Mouse (Mus musculus): ENCODE measurements around the gene Hoxb4.

Hoxb4 gene

DNA sequence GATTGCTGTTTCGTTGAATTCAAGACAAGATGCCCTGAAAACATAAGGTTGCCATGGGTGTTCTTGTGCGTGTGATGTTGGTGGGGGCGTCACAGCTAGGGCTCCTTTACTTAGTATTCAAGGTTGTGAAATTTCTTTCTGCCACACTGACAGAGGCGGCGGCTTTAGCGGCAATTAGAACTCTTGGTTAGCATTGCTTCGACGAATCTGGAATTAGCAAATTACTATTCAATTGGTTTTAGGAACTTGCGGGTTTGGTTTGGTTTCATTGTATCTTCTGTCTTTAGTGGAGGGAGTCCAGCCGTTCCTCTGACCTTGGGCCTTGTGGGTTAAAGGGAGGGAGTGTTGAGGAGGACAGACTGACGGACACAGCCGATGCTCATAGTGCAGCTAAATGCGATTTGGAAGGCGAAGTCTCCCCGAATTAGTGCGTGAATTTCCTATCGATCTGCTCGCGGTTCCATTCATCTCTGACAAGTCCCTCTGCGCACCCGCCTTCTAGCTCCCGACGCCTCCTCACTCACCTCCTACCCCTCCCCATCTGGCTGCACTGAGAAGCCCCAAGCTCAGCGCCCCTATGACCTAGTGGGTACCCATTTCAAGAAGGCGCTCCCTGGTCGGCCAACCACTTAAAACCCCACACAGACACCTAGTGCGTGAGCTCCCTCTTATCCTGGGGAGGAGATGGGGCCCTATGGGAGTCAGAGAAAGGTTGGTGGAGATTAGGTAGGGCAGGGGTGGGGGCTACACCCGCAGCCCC lies at the start of gene Hoxb4:
Gene Hoxb4 (plus strand): TSS at position 660 of the 760 bp plus-strand sequence.
- no peak for DNase-seq

DNA sequence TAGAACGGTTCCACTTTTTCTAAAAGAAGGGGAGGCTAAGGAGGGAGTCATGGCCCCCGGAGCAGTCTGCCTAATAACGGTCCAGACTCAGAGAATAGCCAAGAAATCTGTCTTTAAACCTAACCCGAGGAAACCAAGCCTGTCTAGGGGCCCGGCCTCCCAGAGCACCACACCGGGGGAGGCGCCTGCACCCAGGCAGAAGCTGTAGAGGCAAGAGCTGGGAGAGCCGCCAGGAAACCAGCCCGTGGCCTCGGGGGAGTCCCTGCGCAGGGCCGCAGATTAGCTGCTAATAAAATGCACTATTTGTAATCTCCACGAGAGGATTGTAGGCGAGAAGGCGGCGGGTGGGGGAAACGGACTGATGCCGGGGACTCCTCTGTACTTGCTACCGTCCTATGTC lies 48.2 kb upstream of the Hoxb4 start:
- no peak for DNase-seq

DNA sequence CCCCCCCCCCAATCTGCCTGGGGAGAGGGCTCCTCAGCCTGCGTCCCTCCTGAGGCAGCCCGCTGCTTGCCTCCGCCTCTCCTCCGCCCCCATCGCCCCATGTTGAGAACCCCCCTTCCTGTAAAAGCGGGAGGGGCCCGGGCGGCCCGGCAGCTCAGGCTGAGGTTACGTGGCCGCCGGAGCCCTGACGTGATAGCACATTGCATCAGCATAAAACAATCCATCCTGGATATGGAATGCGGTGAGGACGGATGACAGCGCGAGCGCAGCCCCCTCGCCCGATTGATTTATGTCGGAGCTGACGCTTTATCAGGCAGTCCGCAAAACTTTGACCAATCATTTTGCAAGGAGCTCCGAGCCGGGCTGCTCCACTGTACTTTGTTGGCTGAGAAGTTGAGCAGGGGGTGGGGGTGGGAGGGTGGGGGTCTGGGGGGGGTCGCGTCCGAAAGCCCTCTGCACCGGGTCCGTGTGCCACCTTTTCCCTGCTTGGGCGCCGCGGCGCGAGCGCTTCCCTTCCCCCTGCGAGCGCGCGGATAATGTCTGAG lies 47.0 kb upstream of the Hoxb4 start, which contains the start of gene Hoxb9:
Gene Hoxb9 (plus strand): TSS at position 462 of the 545 bp plus-strand sequence.
- no peak for DNase-seq

DNA sequence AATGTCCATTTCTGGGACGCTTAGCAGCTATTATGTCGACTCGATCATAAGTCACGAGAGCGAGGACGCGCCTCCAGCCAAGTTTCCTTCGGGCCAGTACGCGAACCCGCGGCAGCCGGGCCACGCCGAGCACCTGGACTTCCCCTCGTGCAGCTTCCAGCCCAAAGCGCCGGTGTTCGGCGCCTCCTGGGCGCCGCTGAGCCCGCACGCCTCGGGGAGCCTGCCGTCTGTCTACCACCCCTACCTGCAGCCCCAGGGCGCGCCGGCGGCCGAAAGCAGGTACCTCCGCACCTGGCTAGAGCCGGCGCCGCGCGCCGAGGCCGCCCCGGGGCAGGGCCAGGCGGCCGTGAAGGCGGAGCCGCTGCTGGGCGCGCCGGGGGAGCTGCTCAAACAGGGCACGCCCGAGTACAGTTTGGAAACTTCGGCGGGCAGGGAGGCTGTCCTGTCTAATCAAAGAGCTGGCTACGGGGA lies 46.5 kb upstream of the Hoxb4 start:
- DNase-seq, result no peak

DNA sequence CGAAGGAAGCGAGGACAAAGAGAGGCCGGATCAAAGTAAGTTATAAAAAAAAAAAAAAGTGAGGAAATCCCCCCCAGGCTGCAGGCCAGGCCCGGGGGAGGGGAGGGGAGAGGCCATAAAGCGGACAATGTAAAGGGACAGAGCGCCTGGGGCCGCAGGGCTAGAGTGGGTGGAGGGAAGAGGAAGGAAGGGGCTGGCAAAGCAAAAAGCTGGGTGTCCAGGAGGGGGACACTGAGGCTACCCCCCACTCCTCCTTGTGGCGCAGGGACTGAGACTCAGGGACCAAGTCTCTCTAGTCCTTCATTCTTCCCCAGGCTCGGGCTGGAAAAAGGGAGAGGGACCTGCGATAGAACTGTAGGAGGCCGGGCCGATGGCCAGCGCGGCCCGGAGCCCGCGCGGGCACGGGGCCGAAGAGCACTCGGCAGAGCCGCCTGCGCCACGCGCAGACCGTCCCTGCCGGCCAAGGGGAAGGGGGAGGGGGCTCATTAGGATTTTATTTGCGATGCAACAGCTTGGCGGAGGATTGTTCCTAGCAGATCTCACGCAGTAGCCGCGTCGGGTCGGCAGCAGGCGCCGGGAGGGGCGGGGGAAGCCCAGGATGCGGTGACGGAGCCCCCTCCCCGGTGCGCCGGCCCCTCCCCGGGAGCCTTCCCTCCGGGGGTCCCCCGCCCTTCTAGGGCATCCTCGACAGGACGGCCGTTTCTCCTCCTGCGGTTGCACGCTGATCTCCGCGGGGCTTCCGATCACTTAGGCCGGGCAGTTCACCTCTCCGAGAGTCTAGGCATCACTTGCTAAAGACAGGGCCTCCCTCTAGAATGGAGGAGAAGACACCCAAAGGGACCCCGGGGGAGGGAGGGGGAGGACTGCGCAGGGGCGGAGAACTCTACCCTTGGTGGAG lies 45.8 kb upstream of the Hoxb4 start:
- DNase-seq, result no peak

DNA sequence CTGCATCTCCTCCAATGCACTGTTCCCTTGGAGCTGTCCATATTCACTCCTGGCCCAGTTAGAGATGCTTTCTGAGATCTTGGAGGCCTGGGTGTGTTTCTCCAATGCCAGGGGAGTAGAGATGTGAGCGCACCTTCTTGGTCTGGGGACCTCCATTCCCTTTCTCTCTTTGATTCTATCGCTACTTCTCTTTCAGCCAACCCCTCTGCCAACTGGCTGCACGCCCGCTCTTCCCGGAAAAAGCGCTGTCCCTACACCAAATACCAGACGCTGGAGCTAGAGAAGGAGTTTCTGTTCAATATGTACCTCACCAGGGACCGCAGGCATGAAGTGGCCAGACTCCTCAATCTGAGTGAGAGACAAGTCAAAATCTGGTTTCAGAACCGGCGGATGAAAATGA lies 43.6 kb upstream of the Hoxb4 start:
- DNase-seq, result no peak

DNA sequence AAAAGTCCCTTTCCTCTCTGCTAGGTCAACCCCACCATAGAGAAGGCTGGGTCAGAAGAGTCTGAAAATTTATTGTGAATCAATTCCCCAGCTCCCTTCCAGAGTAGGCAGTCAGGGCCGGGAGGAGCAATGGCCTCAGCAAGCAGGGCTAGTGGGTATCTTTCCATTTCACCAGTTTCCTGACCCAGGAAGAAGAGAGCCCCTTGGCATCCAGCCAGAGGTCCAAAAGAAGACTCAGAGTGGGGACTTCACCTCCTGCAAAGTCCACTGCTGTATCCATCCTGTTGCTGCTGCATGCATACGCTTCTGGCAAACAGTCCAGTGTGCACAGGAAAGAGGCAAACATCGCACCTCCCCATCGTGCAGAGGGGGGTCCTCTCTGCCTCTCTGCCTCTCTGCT lies 42.2 kb upstream of the Hoxb4 start:
- DNase-seq, result no peak

DNA sequence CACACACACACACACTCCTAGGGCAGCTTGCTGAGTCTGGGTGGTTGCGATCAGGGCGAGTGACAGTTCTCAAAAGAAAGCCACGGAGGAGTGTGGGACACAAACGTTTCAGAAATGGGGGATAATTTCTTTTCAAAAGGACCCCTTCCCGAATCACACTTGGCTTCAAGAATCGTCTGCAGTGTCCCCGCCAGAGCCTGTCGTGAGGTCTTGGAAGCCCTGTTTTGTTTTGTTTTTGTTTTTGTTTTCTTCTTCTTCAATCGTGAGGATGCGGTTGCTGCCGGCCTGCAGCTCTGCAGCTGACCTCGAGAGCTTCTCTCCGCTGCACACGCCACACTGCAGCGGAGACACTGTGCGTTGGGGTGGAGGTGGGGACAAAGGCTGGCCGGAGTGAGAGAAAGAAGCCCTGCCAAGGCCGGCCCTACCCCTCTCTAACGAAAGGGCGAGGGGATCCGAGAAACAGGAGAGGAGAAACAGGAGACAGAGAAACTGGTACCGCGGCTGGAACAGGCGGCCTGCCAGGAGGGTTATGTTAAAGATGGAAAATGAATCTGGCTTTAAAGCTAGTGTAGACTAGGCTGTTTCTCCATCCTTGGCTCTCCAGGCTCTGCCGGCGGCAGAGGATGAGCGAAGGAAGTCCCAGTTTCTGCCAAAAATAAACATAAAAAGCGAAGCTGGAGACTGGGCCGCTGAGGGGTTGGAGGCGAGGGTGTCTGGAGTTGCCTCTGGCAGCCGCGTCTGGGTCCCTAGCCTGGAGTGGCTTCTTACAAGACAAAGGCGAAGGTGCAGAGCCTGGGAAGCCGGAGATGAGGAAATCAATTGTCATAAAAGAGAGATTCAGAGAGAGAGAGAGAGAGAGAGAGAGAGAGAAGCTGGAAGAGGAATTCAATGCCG lies 40.7 kb upstream of the Hoxb4 start:
- DNase-seq, result no peak

DNA sequence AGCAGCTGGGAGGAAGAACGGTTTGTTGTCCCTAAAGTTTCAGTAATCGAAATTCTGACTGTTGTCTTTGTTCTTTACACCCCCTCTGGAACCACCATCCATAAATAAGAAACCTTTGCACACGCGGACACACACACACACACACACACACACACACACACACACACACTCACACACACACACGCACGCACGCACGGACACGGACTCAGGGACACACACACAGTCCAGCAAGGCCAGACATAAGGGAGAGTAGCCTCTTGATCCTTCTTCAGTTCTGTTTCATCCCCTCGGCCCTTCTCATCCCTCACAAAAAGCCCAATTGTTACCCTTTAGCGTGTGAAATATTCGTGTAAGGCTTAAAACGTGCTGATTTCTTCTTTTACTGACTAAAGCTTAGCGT lies 39.7 kb upstream of the Hoxb4 start:
- no peak for DNase-seq

DNA sequence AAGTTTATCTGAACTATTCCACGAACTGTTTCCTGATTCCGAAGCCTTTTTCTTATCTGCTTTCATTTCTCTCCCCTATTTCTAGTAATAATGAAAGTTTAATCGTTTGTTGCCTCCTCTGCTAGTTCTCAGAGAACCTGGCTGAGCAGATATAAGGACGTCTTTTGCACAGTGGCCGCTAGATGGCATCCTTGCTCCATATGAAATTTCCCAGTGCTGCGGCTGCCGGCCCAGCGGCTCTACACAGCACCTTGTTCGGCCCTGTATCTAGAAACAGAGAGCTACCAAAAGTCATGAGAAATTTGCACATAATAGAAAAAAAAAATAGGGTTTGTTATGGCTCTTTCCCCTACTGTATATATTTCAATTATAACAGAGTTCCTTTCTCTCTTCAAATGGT lies 39.3 kb upstream of the Hoxb4 start:
- DNase-seq, result peak; percentile 83

DNA sequence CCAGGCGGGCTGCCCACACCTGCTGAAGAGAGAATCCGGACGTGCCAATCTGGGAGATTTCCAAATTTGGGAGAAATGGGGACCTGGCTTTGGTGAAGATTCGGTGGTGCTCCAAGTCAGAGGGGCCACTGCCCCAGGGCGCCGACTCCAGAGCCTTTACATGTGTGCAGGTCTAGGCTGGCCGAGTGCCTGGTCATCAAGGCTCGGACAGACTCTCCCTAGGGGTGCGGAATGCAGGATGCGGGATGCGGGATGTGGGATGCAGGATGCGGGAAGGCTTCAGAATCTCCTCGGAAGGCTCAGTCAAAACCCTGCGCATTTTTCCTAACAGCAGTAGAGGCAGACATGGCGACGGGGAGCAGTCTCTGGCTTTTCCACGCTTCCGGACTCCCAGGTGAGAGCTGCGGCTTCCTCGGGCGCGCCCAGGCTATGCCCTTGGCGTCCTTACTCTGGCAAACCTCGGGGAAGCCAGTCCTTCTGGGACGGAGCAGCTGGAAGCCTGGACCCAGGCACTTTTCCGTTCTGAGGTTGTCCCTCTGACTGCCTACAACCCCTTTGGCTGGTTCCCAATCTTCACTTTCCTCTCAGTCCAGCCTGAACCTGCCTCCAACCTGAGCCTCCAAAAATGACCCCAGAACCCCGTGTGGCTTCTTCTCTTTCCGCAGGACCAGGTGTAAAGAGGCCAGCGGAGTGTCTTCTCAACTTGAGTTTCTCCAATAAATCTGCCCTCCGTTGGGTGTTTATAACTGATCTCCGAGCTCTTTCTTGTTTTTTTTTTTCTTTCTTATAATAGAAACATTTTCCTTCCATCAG lies 38.4 kb upstream of the Hoxb4 start:
- DNase-seq, result no peak

DNA sequence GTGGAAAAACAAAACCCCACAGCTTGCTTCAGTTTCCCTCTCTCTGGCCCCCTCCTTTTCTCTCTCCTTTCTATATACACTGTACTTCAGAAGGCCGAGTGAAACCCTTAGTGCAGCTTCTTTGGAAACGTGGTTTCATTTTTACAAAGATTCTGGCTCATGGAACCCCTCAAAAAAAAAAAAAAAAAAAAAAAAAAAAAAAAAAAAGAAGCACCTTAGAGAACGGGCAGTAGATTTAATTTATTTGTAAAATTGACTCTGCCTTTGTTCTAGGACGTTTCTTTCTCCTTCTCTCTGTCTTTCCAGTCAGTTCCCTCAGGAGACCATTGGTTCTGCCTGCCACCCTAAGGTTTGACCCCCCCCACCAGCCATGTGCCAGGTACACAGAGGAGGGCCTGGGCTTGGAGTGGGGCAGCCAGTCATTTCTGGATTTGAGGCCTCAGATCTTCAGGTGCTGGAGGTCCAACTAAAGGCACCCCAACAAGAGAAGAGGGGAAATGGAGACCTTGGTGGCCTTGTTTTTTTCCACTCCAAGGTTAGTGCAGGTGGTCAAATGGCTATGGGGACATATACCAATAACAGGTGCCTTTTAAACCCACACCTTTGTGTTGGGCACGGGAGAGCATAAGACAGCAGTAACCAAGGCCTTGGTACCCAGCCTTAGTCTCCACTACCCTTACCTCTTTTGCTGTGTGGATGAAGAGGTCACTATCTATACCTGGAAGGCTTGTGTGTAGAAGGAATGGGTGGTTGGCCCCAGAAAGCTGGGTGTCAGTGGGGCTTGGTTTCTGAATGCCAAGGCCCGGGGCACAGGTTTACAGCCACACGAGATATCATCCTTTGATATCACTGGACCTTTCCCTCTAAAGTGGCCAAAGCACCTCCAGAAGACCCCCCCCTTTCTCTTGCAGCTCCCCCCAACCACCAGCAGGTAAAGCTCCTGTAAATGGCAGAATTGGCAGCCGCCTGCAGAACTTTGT lies 37.4 kb upstream of the Hoxb4 start:
- DNase-seq, result no peak

DNA sequence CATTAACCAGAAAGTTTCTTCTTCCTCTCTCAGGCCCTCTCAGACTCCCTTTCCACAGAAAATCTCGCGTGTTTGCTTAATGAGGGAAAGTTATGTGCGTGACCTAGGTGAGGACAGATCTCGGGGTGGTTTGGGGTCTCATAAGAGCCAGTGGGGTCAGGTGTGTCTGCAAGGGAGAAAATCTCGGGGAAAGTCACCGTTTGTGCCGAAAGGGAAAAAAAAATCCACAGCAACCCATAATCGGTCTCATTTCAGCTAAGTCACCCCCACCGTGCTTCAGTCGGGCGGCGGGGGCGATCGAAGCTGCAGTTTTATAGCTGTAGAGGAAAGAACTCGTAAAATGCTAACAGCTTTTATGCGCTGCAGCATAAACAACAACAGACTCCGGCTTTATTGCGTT lies 36.7 kb upstream of the Hoxb4 start:
- DNase-seq, result no peak

DNA sequence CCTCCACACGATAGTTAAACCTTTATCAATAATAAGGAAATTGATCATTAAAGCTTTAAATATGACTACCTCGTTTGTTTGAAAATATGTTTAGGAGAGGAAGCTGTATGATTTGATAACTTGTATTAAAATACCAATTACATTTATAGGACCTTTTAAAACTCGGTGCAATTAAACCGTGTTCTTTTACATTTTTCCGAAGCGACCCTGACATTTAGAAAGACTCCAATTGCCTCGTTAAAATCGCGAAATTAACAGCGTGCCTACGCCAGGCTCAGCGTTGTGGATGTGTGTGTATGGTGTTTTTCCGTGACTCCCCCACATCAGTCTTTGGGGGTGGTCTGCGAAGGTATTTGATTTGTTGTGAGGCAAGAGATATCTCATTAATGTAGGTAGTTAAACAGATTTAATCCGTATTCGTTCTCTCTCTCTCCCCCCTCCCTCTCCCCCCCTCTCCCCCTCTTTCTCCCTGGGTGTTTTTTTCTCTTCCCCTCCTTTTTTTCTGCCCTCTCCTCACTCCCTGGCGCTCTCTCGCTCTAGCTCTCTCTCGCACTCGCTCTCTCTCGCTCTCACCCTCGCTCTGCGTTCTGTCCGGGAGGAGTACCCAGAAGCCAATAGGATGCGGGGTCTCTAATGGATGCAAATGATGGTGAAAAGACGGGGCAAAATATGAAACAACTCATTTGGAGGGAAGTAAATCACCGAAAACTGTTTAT lies 36.1 kb upstream of the Hoxb4 start, which contains the start of gene Hoxb8:
Gene Hoxb8 (plus strand): TSS at position 51 of the 716 bp plus-strand sequence.
- DNase-seq, result no peak

DNA sequence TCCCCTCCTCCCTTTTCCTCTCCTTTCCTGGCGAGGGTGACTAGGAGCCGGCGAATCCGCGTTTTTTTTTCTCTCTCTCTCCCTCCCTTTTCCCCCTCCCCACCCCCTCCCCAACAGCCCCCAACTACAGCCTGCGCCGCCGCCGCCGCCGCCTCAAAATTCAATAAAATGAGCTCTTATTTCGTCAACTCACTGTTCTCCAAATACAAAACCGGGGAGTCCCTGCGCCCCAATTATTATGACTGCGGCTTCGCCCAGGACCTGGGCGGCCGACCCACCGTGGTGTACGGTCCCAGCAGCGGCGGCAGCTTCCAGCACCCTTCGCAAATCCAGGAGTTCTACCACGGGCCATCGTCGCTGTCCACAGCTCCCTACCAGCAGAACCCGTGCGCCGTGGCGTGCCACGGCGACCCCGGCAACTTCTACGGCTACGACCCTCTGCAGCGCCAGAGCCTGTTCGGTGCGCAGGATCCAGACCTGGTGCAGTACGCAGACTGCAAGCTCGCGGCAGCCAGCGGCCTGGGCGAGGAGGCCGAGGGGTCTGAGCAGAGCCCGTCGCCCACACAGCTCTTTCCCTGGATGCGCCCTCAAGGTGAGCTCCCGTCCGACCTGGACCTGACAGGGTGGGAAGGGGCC lies 35.2 kb upstream of the Hoxb4 start:
- no peak for DNase-seq

DNA sequence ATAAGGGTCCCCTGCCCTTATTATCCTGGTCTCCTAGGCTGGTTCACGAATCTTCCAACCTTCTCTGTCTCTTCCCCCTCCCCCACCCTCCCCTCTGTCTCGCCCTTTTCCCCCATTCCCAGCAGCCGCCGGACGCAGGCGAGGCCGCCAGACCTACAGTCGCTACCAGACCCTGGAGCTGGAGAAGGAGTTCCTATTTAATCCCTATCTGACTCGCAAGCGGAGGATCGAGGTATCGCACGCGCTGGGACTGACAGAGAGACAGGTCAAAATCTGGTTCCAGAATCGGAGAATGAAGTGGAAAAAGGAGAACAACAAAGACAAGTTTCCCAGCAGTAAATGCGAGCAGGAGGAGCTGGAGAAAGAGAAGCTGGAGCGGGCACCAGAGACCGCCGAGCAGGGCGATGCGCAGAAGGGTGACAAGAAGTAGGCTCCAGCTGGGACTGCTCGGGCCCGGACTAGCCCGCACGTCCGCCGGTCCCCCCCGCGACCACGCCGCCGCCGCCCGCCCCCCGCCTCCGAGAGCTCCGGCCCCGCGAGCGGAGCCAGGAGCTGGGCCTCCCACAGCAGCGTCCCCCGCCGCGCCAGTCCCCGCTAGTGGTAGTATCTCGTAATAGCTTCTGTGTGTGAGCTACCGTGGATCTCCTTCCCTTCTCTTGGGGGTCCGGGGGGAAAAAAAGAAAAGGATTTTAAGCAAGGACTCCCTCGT lies 33.9 kb upstream of the Hoxb4 start:
- no peak for DNase-seq

DNA sequence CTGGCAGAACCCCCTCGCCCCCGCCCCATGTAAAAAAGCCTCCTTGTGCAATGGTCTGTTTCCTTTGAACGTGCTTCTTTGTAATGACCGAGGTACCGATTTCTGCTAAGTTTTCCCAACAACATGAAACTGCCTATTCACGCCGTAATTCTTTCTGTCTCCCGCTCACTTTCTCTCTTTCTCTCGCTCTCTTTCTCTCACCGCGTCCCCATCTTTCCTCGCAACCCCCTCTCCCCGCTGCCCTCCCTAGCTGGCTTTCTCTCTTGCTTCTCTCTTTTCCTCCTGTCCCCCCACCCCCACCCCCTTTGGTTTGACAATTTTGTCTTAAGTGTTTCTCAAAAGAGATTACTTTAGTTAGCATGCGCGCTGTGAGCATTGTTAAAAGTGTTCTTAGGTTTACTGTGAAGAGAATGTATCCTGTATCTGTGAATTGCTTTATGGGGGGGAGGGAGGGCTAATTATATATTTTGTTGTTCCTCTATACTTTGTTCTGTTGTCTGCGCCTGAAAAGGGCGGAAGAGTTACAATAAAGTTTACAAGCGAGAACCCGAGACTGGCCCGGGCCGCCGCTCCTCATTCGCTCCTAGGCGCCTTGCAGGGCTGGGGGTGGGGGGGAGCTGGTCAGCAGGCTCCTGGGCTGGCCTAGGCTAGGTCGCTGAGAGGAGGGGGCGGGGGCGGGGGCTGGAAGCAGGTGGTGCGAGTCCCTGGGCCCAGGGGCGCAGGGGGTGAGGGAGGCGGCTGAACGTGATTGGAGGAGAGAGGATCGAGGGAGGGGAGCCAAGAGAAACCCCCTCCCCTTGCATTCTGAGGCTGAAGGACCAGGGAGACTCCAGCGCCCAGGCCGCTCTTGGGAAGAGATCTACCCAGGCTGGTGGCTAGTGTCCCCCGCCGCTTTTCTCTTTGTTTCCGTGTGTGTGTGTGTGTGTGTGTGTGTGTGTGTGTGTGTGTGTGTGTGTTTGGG lies 33.0 kb upstream of the Hoxb4 start:
- no peak for DNase-seq
